8 mouse cellular contexts compared by ENCODE assay signal in the genomic region with DNA sequence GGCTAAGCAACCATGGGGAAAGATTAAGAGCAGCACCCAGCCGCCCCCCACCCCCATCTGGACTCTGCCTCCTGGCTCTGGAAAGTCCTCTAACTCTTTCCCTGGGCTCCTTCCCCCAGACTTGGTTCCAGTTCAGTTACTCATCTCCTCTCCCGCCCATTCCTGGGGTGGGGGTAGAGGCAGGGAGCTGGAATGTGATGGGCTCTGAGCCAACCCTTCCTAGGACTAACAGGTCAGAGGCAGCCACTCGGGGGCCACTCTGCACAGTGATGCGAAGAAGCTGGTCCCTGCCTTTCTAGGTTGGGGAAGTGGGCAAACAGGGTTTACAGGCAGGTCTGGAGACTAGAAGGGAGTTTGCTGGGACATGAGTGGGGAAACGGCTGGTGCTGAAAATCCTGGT. TPM values are rescaled to one million over a fixed set of nuclear protein-coding genes. Genes with fewer than 3 reads are reported as not detected.
DNase-seq lines count a peak whose midpoint lies in the region.

No protein-coding gene starts in this region.

- peak overlapping the region; percentile 23 for H3K4me3 ChIP-seq in heart, embryonic 10.5 days

- H3K27ac ChIP-seq in heart, embryonic 10.5 days: peak overlapping the region; percentile 88

- H3K27me3 ChIP-seq in heart, embryonic 10.5 days (ENCODE audit: insufficient read depth, poor library complexity, severe bottlenecking): peaks cover 48% of the 10 kb centered on the region

- H3K36me3 ChIP-seq in heart, embryonic 10.5 days: no peaks in the 10 kb centered on the region

- peaks cover 49% of the 10 kb centered on the region for H3K4me1 ChIP-seq in heart, embryonic 10.5 days

- peak; percentile 98 for DNase-seq in 3T3-L1 (ENCODE audit: low read depth, low spot score)
- peak; percentile 86 for DNase-seq in adrenal gland, postnatal 14 days
- peak; percentile 91 for DNase-seq in heart, embryonic 10.5 days (ENCODE audit: low spot score)
- peak; percentile 99 for DNase-seq in kidney, postnatal 25 days
- peak; percentile 74 for DNase-seq in mesoderm, embryonic 11.5 days (ENCODE audit: low read depth, low spot score)
- no peak for DNase-seq in thymus, postnatal 36 days
- DNase-seq in cerebellum, adult 11-12 months: no peak
- no peak for DNase-seq in left cerebral cortex, adult 18-20 months (ENCODE audit: low spot score in 2 of 2)

- H3K9me3 ChIP-seq in heart, embryonic 10.5 days: no peaks in the 10 kb centered on the region

- 18% methylated on average over 5 of the region's 5 CpGs for WGBS in heart, embryonic 10.5 days

RNA-seq across cellular contexts. Expression of a gene that starts 5.2 kb away (rescaled TPM):
- total RNA-seq in adrenal gland, postnatal 14 days (2021): 68.8 and 76.9 TPM in 2 replicates
- 32.1 and 41.1 TPM in 2 replicates for polyA plus RNA-seq in heart, embryonic 10.5 days (2016; fragmentation: Nextera tagmentation; extraction: Ambion mirVana)
- 100 to 1,000 TPM; 154 to 168 TPM for total RNA-seq in left cerebral cortex, adult 18-20 months (2021)

RNA-seq across cellular contexts. Expression of a gene that starts 5.3 kb away (rescaled TPM):
- total RNA-seq in adrenal gland, postnatal 14 days (2021): 22.2 and 24.9 TPM in 2 replicates
- 10.2 and 13.4 TPM in 2 replicates for polyA plus RNA-seq in heart, embryonic 10.5 days (2016; fragmentation: Nextera tagmentation; extraction: Ambion mirVana)
- 10 to 100 TPM; 42.6 to 44.7 TPM for total RNA-seq in left cerebral cortex, adult 18-20 months (2021)

RNA-seq across cellular contexts. Expression of a gene that starts 42.0 kb away (rescaled TPM):
- total RNA-seq in adrenal gland, postnatal 14 days (2021): 0.90 and 1.1 TPM in 2 replicates
- polyA plus RNA-seq in heart, embryonic 10.5 days (2016; fragmentation: Nextera tagmentation; extraction: Ambion mirVana): 0.11 and 0.18 TPM in 2 replicates
- 1 to 10 TPM; 5.2 to 5.4 TPM for total RNA-seq in left cerebral cortex, adult 18-20 months (2021)

Comparison
In these comparisons a context has a peak if more than half of its experiments do, and no peak if none do; other contexts are left out.
1. DNase-seq: peak in 3T3-L1 (single experiment), adrenal gland, postnatal 14 days (single experiment), heart, embryonic 10.5 days (single experiment), kidney, postnatal 25 days (2 of 2) and mesoderm, embryonic 11.5 days (single experiment); none in thymus, postnatal 36 days (0 of 2), cerebellum, adult 11-12 months (single experiment) and left cerebral cortex, adult 18-20 months (0 of 2).